Mouse (Mus musculus) C2C12 (cell line): ENCODE measurements around the gene Pias1. TPM values are rescaled to one million over a fixed set of nuclear protein-coding genes. Genes with fewer than 3 reads are reported as not detected.

Experiments
- H3K27me3 ChIP-seq: one replicate; pipeline ENCODE4 v1.6.1; 2011; ENCODE audit not compliant: control insufficient read depth, insufficient read depth, insufficient read length
- H3K36me3 ChIP-seq: one replicate; pipeline ENCODE4 v1.6.1; 2011; ENCODE audit not compliant: control insufficient read depth, insufficient read depth
- H3K4me3 ChIP-seq: one replicate; pipeline ENCODE4 v1.5.1; 2011; ENCODE audit warnings: mild to moderate bottlenecking, control low read depth; ENCODE audit not compliant: poor library complexity, insufficient read depth, severe bottlenecking
- H3K79me2 ChIP-seq: one replicate; pipeline ENCODE4 v1.6.1; 2011; ENCODE audit not compliant: control insufficient read depth, insufficient read depth
- H3K79me3 ChIP-seq: one replicate; pipeline ENCODE4 v1.6.1; 2011; ENCODE audit warnings: low read depth, control low read depth
- H3ac ChIP-seq: one replicate; pipeline ENCODE3; 2011; ENCODE audit warnings: low read depth; ENCODE audit not compliant: control insufficient read depth, insufficient read length
- CEBPB ChIP-seq: IDR thresholded peaks from one replicate; pipeline ENCODE4 v1.6.1; 2011; ENCODE audit warnings: low read depth, mild to moderate bottlenecking, control low read depth, moderate library complexity
- CTCF ChIP-seq: IDR thresholded peaks from one replicate; pipeline ENCODE4 v1.5.1; 2011; ENCODE audit not compliant: control insufficient read depth, insufficient read depth, insufficient read length
- FOSL1 ChIP-seq: IDR thresholded peaks from one replicate; pipeline ENCODE4 v1.8.0; 2011; ENCODE audit warnings: mild to moderate bottlenecking, low read length; ENCODE audit not compliant: poor library complexity, insufficient read depth, severe bottlenecking
- MAX ChIP-seq: IDR thresholded peaks from one replicate; pipeline ENCODE4 v1.6.1; 2011; ENCODE audit warnings: mild to moderate bottlenecking, control low read depth
- MYOD1 ChIP-seq: IDR thresholded peaks from one replicate; pipeline ENCODE4 v1.6.1; 2011; ENCODE audit warnings: low read depth; ENCODE audit not compliant: control insufficient read depth, insufficient read length
- MYOG ChIP-seq: IDR thresholded peaks from one replicate; pipeline ENCODE4 v1.6.1; 2011; ENCODE audit not compliant: control insufficient read depth, insufficient read length; ENCODE audit errors: extremely low read depth
- USF1 ChIP-seq: IDR thresholded peaks from one replicate; pipeline ENCODE4 v1.6.1; 2011; ENCODE audit warnings: low read depth, mild to moderate bottlenecking, control low read depth, moderate library complexity
- polyA plus RNA-seq: library from polyadenylated mRNA; unstranded; fragments of >200 nt; fragmentation: generic; extraction: Trizol; gene quantifications from one replicate; pipeline ENCODE4 v1.2.1, GENCODE M21; 2012; ENCODE audit warnings: missing spikeins

Pias1 gene
- polyA plus RNA-seq, 1 experiment = 5.2 TPM

DNA sequence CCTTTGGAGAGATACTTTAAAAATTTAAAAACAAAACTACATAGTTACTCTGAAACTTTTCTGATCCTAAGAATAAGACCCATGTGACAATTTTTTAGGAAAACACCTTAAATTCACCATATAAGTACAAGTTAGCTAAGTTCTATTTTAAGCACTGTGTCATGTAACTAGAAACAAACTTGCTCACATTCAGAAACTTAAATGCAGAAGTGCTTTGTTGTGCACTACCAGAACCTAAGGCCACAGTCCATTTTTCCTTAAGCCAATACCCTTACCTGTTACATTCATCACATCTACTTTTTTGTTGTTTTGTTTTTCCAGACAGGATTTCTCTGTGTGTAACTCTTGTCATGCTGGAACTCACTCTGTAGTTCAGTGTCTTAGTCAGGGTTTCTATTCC lies 17.4 kb downstream of the Pias1 start:
- Histone ChIP-seq H3K79me3 (peaks cover 64% of the 10 kb centered on the region), H3K4me3 (no peak overlapping the region), H3K36me3 (no peaks in the 10 kb centered on the region), H3ac (no peak overlapping the region), H3K27me3 (no peaks in the 10 kb centered on the region), H3K79me2 (peaks cover 100% of the 10 kb centered on the region)
- TF ChIP-seq MYOG = no peak
- TF ChIP-seq MAX = no peak
- no peak for TF ChIP-seq CEBPB
- no peak for TF ChIP-seq CTCF
- TF ChIP-seq MYOD1 = no peak
- no peak for TF ChIP-seq USF1
- TF ChIP-seq FOSL1 = no peak

DNA sequence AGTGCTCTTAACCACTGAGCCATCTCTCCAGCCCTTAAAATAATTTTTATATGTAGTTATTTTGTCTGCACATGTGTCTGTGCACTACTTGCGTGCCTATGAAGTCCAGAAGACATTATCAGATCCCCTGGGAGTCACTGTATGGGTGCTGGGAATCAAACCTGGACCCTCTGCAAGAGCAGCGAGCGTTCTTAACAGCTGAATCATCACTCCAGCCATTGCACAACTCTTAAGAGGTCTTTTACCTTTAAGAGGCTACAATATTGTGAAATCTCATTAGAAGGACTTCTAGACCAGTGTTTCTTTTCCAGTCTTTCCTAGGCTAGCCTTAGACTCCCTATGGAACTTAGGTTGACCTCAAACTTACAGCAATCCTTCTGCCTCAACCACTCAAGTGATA lies 21.7 kb downstream of the Pias1 start:
- no peaks in the 10 kb centered on the region for H3K36me3 ChIP-seq
- H3ac ChIP-seq = no peak overlapping the region
- peaks cover 59% of the 10 kb centered on the region for H3K79me3 ChIP-seq
- no peak overlapping the region for H3K4me3 ChIP-seq
- H3K27me3 ChIP-seq = no peaks in the 10 kb centered on the region
- TF ChIP-seq USF1 = no peak
- H3K79me2 ChIP-seq = peaks cover 100% of the 10 kb centered on the region

DNA sequence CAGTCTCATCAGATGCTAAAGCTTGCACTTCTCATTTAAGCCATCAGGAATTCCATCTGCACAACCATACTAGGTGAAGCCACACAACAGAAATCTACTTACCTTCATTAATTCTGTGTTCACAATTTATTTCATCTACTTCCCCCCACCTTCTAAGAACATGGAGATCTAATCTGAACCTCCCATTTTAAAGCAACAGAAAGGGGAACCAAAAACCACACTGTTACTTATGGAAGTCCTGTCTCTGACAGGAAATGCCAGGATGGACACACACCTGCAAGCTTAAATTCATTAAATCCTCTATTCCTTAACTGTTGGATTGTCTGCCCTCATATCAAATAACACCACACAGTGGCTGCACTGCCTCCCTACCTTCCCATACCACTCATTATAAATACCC lies 35.0 kb downstream of the Pias1 start:
- peaks cover 8% of the 10 kb centered on the region for H3K36me3 ChIP-seq
- peaks cover 37% of the 10 kb centered on the region for H3K79me3 ChIP-seq
- H3K27me3 ChIP-seq = no peaks in the 10 kb centered on the region
- no peak overlapping the region for H3ac ChIP-seq
- no peak overlapping the region for H3K4me3 ChIP-seq
- peaks cover 79% of the 10 kb centered on the region for H3K79me2 ChIP-seq
- TF ChIP-seq CEBPB (no peak), FOSL1 (no peak), USF1 (no peak), MYOG (no peak)

DNA sequence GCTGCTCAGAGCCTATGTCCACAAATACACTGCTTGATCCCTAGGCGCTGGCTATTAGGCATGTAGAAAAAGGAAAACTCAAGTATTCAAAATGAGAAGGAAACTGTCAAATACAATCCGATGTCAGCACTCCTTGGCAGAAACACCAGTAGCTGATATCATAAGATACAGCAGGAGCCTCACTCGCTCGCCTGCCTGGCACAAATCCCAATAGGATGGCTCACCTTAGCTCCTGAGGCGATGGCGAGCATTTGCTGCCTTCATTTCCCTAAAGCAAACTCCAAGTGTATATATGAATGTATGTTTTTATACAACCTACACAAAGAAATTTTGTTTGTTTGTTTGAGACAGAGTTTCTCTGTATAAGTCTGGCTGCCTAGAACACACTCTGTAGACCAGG lies 42.4 kb downstream of the Pias1 start:
- no peak for TF ChIP-seq USF1
- TF ChIP-seq CEBPB = no peak
- no peak for TF ChIP-seq MYOD1
- TF ChIP-seq CTCF = no peak
- Histone ChIP-seq H3K4me3 (no peak overlapping the region), H3K79me3 (peaks cover 26% of the 10 kb centered on the region), H3ac (no peak overlapping the region), H3K27me3 (no peaks in the 10 kb centered on the region), H3K79me2 (peaks cover 66% of the 10 kb centered on the region), H3K36me3 (no peaks in the 10 kb centered on the region)

DNA sequence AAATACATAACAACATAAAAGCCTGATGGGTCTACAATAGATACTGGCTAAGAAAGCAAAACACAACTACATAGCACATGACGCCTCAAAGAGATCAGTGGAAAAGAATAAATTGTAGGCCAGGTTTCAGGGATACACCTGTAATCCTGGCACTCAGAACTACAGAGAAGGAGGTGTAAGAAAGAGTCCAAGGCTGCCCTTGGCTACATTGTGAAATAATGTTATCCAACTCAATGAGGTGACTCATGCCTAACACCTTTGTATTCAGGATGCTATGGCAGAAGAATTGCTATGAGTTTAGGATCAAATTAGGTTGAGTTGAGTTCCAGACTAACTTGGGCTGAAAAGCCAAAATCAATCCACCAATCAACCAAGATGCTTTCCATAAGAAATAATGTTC lies 43.7 kb downstream of the Pias1 start:
- no peaks in the 10 kb centered on the region for H3K27me3 ChIP-seq
- H3K4me3 ChIP-seq = no peak overlapping the region
- H3K79me3 ChIP-seq = peaks cover 25% of the 10 kb centered on the region
- no peaks in the 10 kb centered on the region for H3K36me3 ChIP-seq
- TF ChIP-seq MYOG (no peak), CEBPB (no peak), MYOD1 (no peak), MAX (no peak), USF1 (no peak), CTCF (no peak), FOSL1 (no peak)
- H3ac ChIP-seq = no peak overlapping the region
- peaks cover 58% of the 10 kb centered on the region for H3K79me2 ChIP-seq

DNA sequence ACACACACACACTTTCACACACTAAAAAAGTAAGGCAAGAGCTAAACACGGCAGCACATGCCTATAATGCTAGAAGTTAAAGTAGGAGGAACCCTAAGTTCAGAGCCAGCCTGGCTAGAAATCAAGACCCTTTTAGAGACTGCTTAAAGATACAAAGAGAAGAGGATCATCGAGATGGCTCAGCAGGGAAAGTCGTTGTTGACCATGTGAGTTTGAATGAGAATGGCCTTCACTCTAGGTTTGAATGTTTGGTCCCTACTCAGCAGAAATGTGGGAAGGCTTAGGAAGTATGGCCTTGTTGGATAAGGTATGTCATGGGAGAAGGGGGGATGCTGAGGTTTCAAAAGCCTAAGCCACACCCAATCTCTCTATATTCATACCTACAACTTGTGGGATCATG lies 46.8 kb downstream of the Pias1 start:
- no peak overlapping the region for H3ac ChIP-seq

DNA sequence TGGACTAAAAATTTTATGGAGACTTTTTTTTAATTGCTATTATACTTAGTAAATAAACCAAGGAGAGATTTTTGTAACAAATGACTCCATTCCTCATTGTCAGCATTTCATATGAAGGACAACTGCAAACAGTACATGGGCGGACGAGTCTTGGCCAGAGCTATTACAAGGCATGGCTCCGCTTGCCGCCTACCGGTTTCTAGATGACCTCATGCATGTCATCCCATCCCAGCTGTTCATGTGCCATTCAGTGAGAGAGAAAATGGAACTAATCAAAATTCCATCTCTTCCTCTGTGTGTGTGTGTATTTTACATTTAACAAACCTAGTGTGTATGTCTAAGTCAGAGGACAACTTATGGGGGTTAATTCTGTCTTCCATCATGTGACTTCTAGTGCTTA lies 51.9 kb downstream of the Pias1 start:
- H3K4me3 ChIP-seq = no peak overlapping the region
- peaks cover 20% of the 10 kb centered on the region for H3K79me3 ChIP-seq
- no peaks in the 10 kb centered on the region for H3K36me3 ChIP-seq
- no peak overlapping the region for H3ac ChIP-seq
- TF ChIP-seq MYOD1 (no peak), USF1 (no peak), MAX (no peak), CEBPB (no peak), CTCF (no peak), FOSL1 (no peak), MYOG (no peak)
- no peaks in the 10 kb centered on the region for H3K27me3 ChIP-seq
- H3K79me2 ChIP-seq = peaks cover 48% of the 10 kb centered on the region

More for the DNA sequence above, 46.8 kb downstream of the Pias1 start:
- Histone ChIP-seq H3K4me3 (no peak overlapping the region), H3K79me3 (peaks cover 30% of the 10 kb centered on the region), H3K79me2 (peaks cover 51% of the 10 kb centered on the region), H3K27me3 (no peaks in the 10 kb centered on the region), H3K36me3 (no peaks in the 10 kb centered on the region)
- TF ChIP-seq FOSL1 (no peak), CTCF (no peak), MYOG (no peak), MAX (no peak), MYOD1 (no peak), CEBPB (no peak), USF1 (no peak)
